Mouse (Mus musculus) spleen, adult 2 months (tissue): ENCODE measurements around the gene Sf3a3. TPM values are rescaled to one million over a fixed set of nuclear protein-coding genes. Genes with fewer than 3 reads are reported as not detected.
A peak's percentile ranks its signal among the peaks of the same experiment; 100 is the strongest.

Experiments
- DNase-seq, 2 experiments: peaks; one replicate each; pipeline versions ENCODE4 v3.0.0 to v3.0.0-alpha.2; 2012 to 2021; ENCODE audit warnings: low spot score in 2 of 2, low read depth in 1 of 2
- H3K27ac ChIP-seq: fragments of 200-500 bp; 2 replicates; pipeline ENCODE4 v1.5.1; 2012; ENCODE audit warnings: low read length, inconsistent platforms; ENCODE audit not compliant: insufficient read depth
- H3K27me3 ChIP-seq: fragments of 200-500 bp; 2 replicates; pipeline ENCODE4 v1.6.1; 2012; ENCODE audit warnings: mild to moderate bottlenecking, moderate library complexity, low read length, inconsistent platforms; ENCODE audit not compliant: control insufficient read depth, insufficient read depth
- H3K36me3 ChIP-seq: fragments of 200-500 bp; 2 replicates; pipeline ENCODE4 v1.6.1; 2012; ENCODE audit warnings: mild to moderate bottlenecking, low read length, inconsistent platforms; ENCODE audit not compliant: control insufficient read depth, insufficient read depth
- H3K4me1 ChIP-seq: fragments of 200-500 bp; 2 replicates; pipeline ENCODE4 v1.6.1; 2011; ENCODE audit warnings: inconsistent platforms; ENCODE audit not compliant: control insufficient read depth, insufficient read depth, insufficient read length
- H3K4me3 ChIP-seq: fragments of 200-500 bp; 2 replicates; pipeline ENCODE4 v1.5.1; 2011; ENCODE audit warnings: mild to moderate bottlenecking, inconsistent platforms; ENCODE audit not compliant: insufficient read depth, insufficient read length; ENCODE audit errors: extremely low read depth
- CTCF ChIP-seq: fragments of 200-500 bp; IDR thresholded peaks from 2 replicates; pipeline ENCODE4 v1.5.1; 2011; ENCODE audit warnings: mild to moderate bottlenecking, inconsistent platforms; ENCODE audit not compliant: insufficient read depth, insufficient read length, insufficient replicate concordance; ENCODE audit errors: extremely low read depth
- POLR2A ChIP-seq: fragments of 200-500 bp; IDR thresholded peaks from 2 replicates; pipeline ENCODE4 v1.6.1; 2011; ENCODE audit warnings: low read depth, low read length, inconsistent platforms
- WGBS: fragments of 180-500 bp; shearing (Covaris S2); methylation state at CpG from one replicate; pipeline ENCODE4 v1.1.7; 2018; 5-methylcytosine and 5-hydroxymethylcytosine counted together
- polyA plus RNA-seq: library from polyadenylated mRNA; depleted of rRNA; stranded (reverse); fragments of >200 nt; gene quantifications from 2 replicates; pipeline ENCODE4 v1.2.3, GENCODE M21; 2012

The Sf3a3 gene
- polyA plus RNA-seq, 1 experiment: 8.8 TPM

- whole genome bisulfite sequencing: 44% methylated on average over 4 of the region's 4 CpGs
- no peak overlapping the region for H3K27ac ChIP-seq
- no peak for TF ChIP-seq CTCF
- TF ChIP-seq POLR2A: no peak
- H3K27me3 ChIP-seq: no peaks in the 10 kb centered on the region
- DNase-seq: no peak
- H3K36me3 ChIP-seq: no peaks in the 10 kb centered on the region
- no peaks in the 10 kb centered on the region for H3K4me1 ChIP-seq
- no peak overlapping the region for H3K4me3 ChIP-seq
Observed at GRCm38 (mm10) chr4:124738013-124738412, 23.4 kb downstream of the Sf3a3 start.

- 72% methylated on average over 1 of the region's 1 CpGs for WGBS
- no peaks in the 10 kb centered on the region for H3K36me3 ChIP-seq
- no peak for DNase-seq
- H3K27me3 ChIP-seq: no peaks in the 10 kb centered on the region
- TF ChIP-seq POLR2A: no peak
- no peak for TF ChIP-seq CTCF
- no peaks in the 10 kb centered on the region for H3K4me1 ChIP-seq
- H3K4me3 ChIP-seq: no peak overlapping the region
- H3K27ac ChIP-seq: no peak overlapping the region
Observed at GRCm38 (mm10) chr4:124738783-124739182, 24.2 kb downstream of the Sf3a3 start.

GRCm38 (mm10) chr4:124741376-124742343 is 27.1 kb downstream of the Sf3a3 start, which contains the start of gene Inpp5b:
Gene Inpp5b (plus strand): TSS chr4:124741850.
- DNase-seq: peak; percentile 37 to 82
- Histone ChIP-seq H3K36me3 (no peaks in the 10 kb centered on the region), H3K27me3 (no peaks in the 10 kb centered on the region), H3K4me1 (no peaks in the 10 kb centered on the region), H3K27ac (peak within 1 kb of the TSS; percentile 63), H3K4me3 (peak within 1 kb of the TSS; percentile 72)
- TF ChIP-seq CTCF (no peak), POLR2A (no peak)
- WGBS: 8% methylated on average over 25 of the region's 25 CpGs

- no peak for TF ChIP-seq POLR2A
- no peak for TF ChIP-seq CTCF
- Histone ChIP-seq H3K4me3 (no peak overlapping the region), H3K36me3 (no peaks in the 10 kb centered on the region), H3K27ac (no peak overlapping the region), H3K4me1 (no peaks in the 10 kb centered on the region), H3K27me3 (no peaks in the 10 kb centered on the region)
- WGBS: 91% methylated on average over 11 of the region's 11 CpGs
- no peak for DNase-seq
Observed at GRCm38 (mm10) chr4:124742839-124743238, 28.3 kb downstream of the Sf3a3 start.

- no peaks in the 10 kb centered on the region for H3K27me3 ChIP-seq
- no peak overlapping the region for H3K4me3 ChIP-seq
- no peaks in the 10 kb centered on the region for H3K4me1 ChIP-seq
- no peaks in the 10 kb centered on the region for H3K36me3 ChIP-seq
- 95% methylated on average over 7 of the region's 7 CpGs for WGBS
- no peak for TF ChIP-seq CTCF
- no peak overlapping the region for H3K27ac ChIP-seq
- DNase-seq: no peak
Observed at GRCm38 (mm10) chr4:124746577-124746976, 32.0 kb downstream of the Sf3a3 start.

GRCm38 (mm10) chr4:124747851-124748250 is 33.3 kb downstream of the Sf3a3 start:
- Histone ChIP-seq H3K36me3 (no peaks in the 10 kb centered on the region), H3K4me1 (peaks cover 9% of the 10 kb centered on the region; the same call in 1 of the 2 replicates), H3K27me3 (no peaks in the 10 kb centered on the region), H3K27ac (no peak overlapping the region), H3K4me3 (no peak overlapping the region)
- no peak for DNase-seq
- 94% methylated on average over 4 of the region's 4 CpGs for WGBS
- TF ChIP-seq CTCF (no peak), POLR2A (no peak)
